Mouse (Mus musculus): ENCODE data around the gene Slc25a12.

The Slc25a12 gene

DNA sequence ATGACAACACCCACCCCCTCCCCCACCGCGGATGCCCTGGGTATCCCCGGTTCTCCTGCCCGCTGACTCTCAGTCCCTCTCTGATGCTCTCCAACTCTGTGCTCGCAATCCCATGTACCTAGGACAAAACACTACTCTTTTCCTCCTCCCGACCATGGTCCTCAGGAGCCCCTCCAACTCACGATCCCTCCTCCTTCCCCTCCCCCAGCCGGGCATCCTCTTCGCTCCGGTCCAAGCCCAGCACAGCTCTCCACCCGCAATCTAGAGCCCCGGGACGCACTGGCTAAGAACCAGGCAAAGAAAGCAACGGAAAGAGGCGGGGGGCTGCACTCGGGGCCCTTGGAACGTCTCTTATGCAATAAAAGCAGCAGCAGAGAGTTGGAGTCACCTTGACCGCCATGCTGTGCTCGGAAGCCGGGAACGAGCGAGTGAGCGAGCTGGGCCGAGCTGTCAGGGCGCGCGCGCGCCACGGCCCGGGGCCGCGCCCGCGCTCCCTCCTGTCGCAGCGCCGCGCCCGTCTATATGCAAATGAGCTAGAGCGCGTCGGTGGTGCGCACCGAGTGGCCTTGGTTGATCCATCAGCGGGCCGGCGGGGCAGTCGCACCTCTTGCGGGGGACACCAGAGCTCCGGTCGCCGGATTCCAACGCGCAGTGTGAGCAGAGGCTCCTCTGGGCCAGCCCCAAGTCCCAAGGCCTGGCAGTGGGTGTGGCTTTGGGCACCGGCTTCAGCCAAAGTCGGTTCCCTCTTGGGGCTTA is at the start of gene Slc25a12:
Gene Slc25a12, minus strand, starts transcription at position 625 of the 756 bp plus-strand sequence.
- CTCF ChIA-PET: interaction anchor here in 2 of 4 experiments (0.5 to 1.7 kb wide), 6 partner anchors 19 to 1317 kb away, joined by 3 to 5 read pairs (median 3); partner anchors contain the start of gene Dync1i2 (in 1 of the 2)
- POLR2A ChIA-PET: interaction anchor here (0.6 to 33.6 kb wide), 48 partner anchors 9 to 910 kb away, joined by 3 to 1307 read pairs (median 5); partner anchors contain the start of genes Hat1 (in 3 of the 4) and Dync1i2 (in 2 of the 4)

GRCm38 (mm10) chr2:71405613-71406012 is 38.1 kb upstream of the Slc25a12 start:
- ChIA-PET CTCF (no interaction called here), POLR2A (interaction anchor here in 2 of 4 experiments (0.8 to 14.3 kb wide), 7 partner anchors 9 to 51 kb away, joined by 4 to 170 read pairs (median 13); partner anchors contain the start of gene Hat1 (in 1 of the 2))

DNA sequence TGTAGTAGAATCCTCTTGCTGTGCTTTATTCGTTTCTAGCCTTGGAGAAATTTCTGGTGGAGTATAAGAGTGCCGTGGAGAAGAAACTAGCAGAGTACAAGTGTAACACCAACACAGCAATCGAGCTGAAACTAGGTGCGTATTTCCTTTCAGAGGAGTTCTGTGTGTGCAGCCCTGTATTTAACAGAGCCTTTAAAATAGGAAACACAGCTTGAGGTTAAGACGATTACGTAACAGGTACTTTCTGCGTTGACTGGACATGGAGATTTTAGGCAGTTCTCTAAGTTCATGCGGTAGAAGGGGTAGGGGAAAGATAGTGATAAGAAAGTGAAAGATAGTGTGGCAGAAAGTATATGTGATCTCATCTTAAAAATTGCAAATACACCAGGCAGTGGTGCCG is 22.3 kb upstream of the Slc25a12 start:
- CTCF ChIA-PET: interaction anchor here in 1 of 4 experiments (1.6 kb wide), 1 partner anchor 8 kb away, joined by 3 read pairs; no protein-coding TSS in a partner anchor
- POLR2A ChIA-PET: interaction anchor here (0.7 to 7.1 kb wide), 47 partner anchors 8 to 681 kb away, joined by 3 to 155 read pairs (median 5); partner anchors contain the start of genes Slc25a12 (in 3 of the 4), Metap1d (in 2 of the 4), Dync1i2 (in 1 of the 4) and Pdk1 (in 1 of the 4)

DNA sequence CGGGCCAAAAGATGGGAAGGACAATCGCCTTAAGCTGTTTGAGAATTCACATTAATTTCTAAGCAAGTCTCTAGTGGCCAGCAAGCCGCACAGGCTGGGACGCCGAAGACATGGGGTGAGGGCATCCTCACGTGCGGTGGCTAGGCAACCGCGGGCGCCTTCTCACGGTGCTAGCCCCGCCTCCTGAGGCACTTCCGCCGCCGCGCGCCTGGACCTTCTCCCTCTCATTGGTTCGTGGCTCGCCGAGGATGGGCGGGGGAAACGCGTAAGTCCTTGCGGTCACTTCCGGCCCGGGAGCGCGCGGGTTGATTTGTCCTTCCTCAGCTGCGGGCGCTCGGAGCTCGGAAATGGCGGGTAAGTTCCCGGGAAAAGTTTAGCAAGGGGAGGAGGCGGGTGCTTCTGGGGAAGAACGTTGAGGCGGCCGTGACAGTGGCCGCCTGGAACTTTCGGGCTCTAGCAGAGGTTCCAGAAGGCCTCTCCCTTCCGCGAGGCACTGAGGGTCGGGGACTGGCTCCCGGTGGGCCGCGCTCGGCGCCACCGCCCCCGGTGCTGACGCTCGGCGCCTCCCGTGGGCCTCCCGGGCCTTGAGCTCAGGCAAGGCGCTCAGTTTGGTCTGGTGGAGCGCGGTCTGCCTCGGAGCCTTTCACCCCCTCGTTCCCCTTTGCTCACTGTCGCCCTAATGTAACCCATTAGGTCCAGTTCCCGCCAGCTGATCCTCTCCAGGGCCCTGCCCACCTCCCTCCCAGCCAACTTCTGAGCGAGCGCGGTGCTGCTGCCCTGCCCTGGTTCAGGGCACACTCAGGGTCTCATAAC is 21.6 kb upstream of the Slc25a12 start, which contains the start of gene Hat1:
Gene Hat1, plus strand, starts transcription at position 8 of the 813 bp plus-strand sequence.
- ChIA-PET POLR2A (interaction anchor here (0.6 to 7.1 kb wide), 81 partner anchors 8 to 680 kb away, joined by 3 to 155 read pairs (median 4); partner anchors contain the start of genes Slc25a12 (in 3 of the 4), Metap1d (in 2 of the 4), Dync1i2 (in 1 of the 4) and Pdk1 (in 1 of the 4)), CTCF (interaction anchor here in 1 of 4 experiments (1.6 kb wide), 1 partner anchor 7 kb away, joined by 3 read pairs; no protein-coding TSS in a partner anchor)

- POLR2A ChIA-PET: interaction anchor here (0.8 to 7.1 kb wide), 51 partner anchors 9 to 485 kb away, joined by 3 to 155 read pairs (median 4); partner anchors contain the start of genes Slc25a12 (in 3 of the 4), Metap1d (in 2 of the 4), Dync1i2 (in 1 of the 4) and Pdk1 (in 1 of the 4)
- CTCF ChIA-PET: interaction anchor here in 2 of 4 experiments (0.6 to 1.0 kb wide), 2 partner anchors 199 to 232 kb away, joined by 3 read pairs; no protein-coding TSS in a partner anchor
These were observed 20.2 kb upstream of the Slc25a12 start for GRCm38 (mm10) chr2:71387766-71388165.

GRCm38 (mm10) chr2:71383890-71384289 is 16.3 kb upstream of the Slc25a12 start:
- POLR2A ChIA-PET: interaction anchor here in 3 of 4 experiments (0.6 to 9.2 kb wide), 21 partner anchors 10 to 171 kb away, joined by 3 to 115 read pairs (median 5); partner anchors contain the start of gene Slc25a12 (in 2 of the 3)
- CTCF ChIA-PET: interaction anchor here in 1 of 4 experiments (0.6 kb wide), 1 partner anchor 18 kb away, joined by 4 read pairs; no protein-coding TSS in a partner anchor

- POLR2A ChIA-PET: interaction anchor here in 3 of 4 experiments (0.6 to 9.2 kb wide), 19 partner anchors 13 to 1002 kb away, joined by 3 to 115 read pairs (median 3); partner anchors contain the start of genes Slc25a12 (in 2 of the 3) and Dync1i2 (in 1 of the 3)
These were observed 14.4 kb upstream of the Slc25a12 start for GRCm38 (mm10) chr2:71381962-71382361.

GRCm38 (mm10) chr2:71377426-71377825 is 9.9 kb upstream of the Slc25a12 start:
- POLR2A ChIA-PET: interaction anchor here in 3 of 4 experiments (0.7 to 9.2 kb wide), 13 partner anchors 10 to 74 kb away, joined by 3 to 115 read pairs (median 9); partner anchors contain the start of genes Hat1 (in 2 of the 3) and Slc25a12 (in 2 of the 3)
- CTCF ChIA-PET: interaction anchor here in 1 of 4 experiments (0.7 kb wide), 1 partner anchor 222 kb away, joined by 3 read pairs; no protein-coding TSS in a partner anchor

More at GRCm38 (mm10) chr2:71381962-71382361, 14.4 kb upstream of the Slc25a12 start:
- CTCF ChIA-PET: interaction anchor here in 2 of 4 experiments (0.6 to 1.3 kb wide), 4 partner anchors 8 to 708 kb away, joined by 3 to 9 read pairs (median 3); no protein-coding TSS in a partner anchor

GRCm38 (mm10) chr2:71376433-71376906 is 8.9 kb upstream of the Slc25a12 start:
- ChIA-PET POLR2A (interaction anchor here (0.6 to 9.2 kb wide), 27 partner anchors 9 to 551 kb away, joined by 3 to 115 read pairs (median 5); partner anchors contain the start of genes Hat1 (in 3 of the 4), Slc25a12 (in 3 of the 4), Dync1i2 (in 1 of the 4) and Tlk1 (in 1 of the 4)), CTCF (interaction anchor here in 1 of 4 experiments (0.7 kb wide), 1 partner anchor 518 kb away, joined by 10 read pairs; no protein-coding TSS in a partner anchor)

GRCm38 (mm10) chr2:71374275-71375155 is 7.0 kb upstream of the Slc25a12 start:
- ChIA-PET CTCF (interaction anchor here in 1 of 4 experiments (0.5 kb wide), 1 partner anchor 595 kb away, joined by 3 read pairs; no protein-coding TSS in a partner anchor), POLR2A (interaction anchor here in 3 of 4 experiments (0.9 to 33.6 kb wide), 10 partner anchors 9 to 79 kb away, joined by 3 to 1307 read pairs (median 4); partner anchors contain the start of gene Metap1d (in 1 of the 3))

- CTCF ChIA-PET: interaction anchor here in 1 of 4 experiments (1.4 kb wide), 1 partner anchor 14 kb away, joined by 3 read pairs; no protein-coding TSS in a partner anchor
- POLR2A ChIA-PET: interaction anchor here in 2 of 4 experiments (0.6 to 33.6 kb wide), 8 partner anchors 8 to 81 kb away, joined by 3 to 1307 read pairs (median 4); partner anchors contain the start of genes Hat1 (in 1 of the 2) and Metap1d (in 1 of the 2)
These were observed 4.7 kb upstream of the Slc25a12 start for GRCm38 (mm10) chr2:71372261-71372660.

DNA sequence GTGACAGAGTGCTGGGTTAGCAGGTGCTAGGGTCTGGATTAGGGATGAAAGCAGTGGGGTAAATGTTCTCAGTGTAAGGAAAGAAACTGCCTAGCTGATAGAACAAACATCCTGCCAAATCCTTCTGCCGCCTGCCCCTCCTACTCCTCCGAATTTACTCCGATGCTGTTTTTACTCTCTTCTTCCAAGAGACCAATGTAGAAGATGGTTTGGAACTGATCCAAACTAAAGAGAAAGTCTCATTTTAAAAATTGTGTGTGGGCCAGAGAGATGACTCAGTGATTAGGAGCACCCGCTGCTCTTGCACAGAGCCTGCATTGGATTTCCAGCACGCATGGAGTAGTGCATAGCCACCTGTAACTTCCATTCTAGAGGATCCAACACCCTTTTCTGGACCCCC is 4.2 kb upstream of the Slc25a12 start:
- CTCF ChIA-PET: no interaction called here
- POLR2A ChIA-PET: interaction anchor here in 3 of 4 experiments (0.6 to 33.6 kb wide), 11 partner anchors 8 to 173 kb away, joined by 3 to 1307 read pairs (median 4); partner anchors contain the start of gene Metap1d (in 1 of the 3)

DNA sequence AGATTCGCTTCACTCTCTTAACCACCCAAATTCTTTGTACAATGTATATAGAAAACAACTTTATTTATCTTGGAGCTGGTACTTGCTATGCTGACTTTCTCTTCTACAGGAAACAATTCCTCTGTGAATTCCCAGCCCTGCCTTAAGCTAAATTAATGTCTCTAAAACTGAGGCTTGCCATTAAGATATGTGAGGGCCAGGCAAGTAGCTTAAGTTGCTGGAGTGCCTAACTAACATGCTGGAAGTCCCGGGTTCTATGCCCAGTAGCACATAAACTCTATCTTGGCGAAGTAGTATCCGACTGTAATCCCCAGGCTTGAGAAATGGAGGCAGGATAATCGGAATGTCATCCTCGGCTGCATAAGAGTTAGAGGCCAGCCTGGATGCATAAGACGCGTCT is 537 bp upstream of the Slc25a12 start:
- ChIA-PET POLR2A (interaction anchor here (0.5 to 33.6 kb wide), 37 partner anchors 9 to 494 kb away, joined by 3 to 1307 read pairs (median 7); partner anchors contain the start of genes Hat1 (in 3 of the 4) and Dync1i2 (in 1 of the 4)), CTCF (interaction anchor here in 3 of 4 experiments (0.6 to 1.7 kb wide), 5 partner anchors 20 to 157 kb away, joined by 3 to 5 read pairs (median 4); partner anchors contain the start of gene Dync1i2 (in 1 of the 3))

DNA sequence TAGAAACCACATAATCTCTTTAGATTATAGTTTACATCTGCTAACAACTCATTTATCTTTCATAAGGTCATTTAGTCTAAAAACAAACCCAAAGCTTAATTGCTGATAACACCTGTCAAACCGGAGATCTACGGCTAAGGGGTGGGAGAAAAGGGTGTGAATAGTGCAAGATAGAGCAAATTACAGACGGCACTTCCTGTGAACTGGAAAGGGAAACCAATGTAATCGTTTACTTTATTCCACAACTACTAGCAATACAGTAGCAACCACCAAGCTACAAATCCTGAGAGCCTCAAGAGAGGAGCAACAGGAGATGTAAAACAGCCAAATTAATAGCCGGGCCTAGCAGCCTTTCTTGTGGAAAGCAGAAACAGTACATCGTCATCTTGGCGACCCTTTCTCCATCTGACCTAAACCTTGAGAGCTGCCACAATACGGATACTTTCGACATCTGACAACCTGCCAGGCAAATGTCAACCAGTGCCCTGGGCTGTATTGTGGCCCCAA is 878 bp downstream of the Slc25a12 start:
- CTCF ChIA-PET: interaction anchor here in 3 of 4 experiments (0.5 to 1.7 kb wide), 4 partner anchors 16 to 249 kb away, joined by 3 to 12 read pairs (median 4); no protein-coding TSS in a partner anchor
- POLR2A ChIA-PET: interaction anchor here (0.6 to 33.6 kb wide), 34 partner anchors 9 to 1110 kb away, joined by 3 to 1307 read pairs (median 7); partner anchors contain the start of genes Hat1 (in 3 of the 4), Cdca7 (in 1 of the 4) and Dync1i2 (in 1 of the 4)

- CTCF ChIA-PET: interaction anchor here in 1 of 4 experiments (1.3 kb wide), 1 partner anchor 19 kb away, joined by 4 read pairs; no protein-coding TSS in a partner anchor
- POLR2A ChIA-PET: interaction anchor here (0.6 to 39.4 kb wide), 15 partner anchors 2 to 151 kb away, joined by 3 to 1307 read pairs (median 4); partner anchors contain the start of genes Hat1 (in 1 of the 4) and Slc25a12 (in 1 of the 4)
These were observed 7.4 kb downstream of the Slc25a12 start for GRCm38 (mm10) chr2:71360192-71360591.

Data from embryonic stem cell, embryonic (primary cell).